Mouse (Mus musculus): ENCODE measurements around the gene Tefm.

DNA sequence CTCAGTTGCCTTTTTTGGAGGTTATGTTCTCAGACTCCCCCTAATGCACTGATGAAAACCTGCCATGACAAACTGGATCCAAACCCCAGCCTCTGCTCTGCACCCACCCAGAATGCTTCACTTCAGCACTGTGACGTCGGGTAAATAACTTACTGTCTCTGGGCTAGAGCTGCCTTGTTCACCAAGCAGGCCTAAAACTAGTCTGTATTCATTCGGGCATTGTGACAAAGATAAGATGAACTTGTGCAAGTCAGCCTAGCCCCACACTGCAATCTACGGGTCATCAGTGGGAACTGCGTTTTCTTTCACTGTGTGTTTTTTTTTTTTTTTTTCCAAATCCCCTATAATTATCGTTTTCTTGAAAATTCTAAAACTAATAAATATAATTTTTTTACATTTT is 5.8 kb upstream of the Tefm start:
- TF ChIP-seq CTCF (IDR thresholded peaks at IDR 0.05; ENCODE audit: borderline replicate concordance, control insufficient read depth, extremely low read depth, insufficient read depth, low read length, poor library complexity) (no peak), POLR2A (IDR thresholded peaks at IDR 0.05; ENCODE audit: control insufficient read depth, extremely low read depth, insufficient read depth, low read length, poor library complexity) (no peak)
